Mouse (Mus musculus): ENCODE measurements around the gene Nudt3.

The Nudt3 gene

GRCm38 (mm10) chr17:27545991-27546390 lies 77.3 kb downstream of the Nudt3 start:
- DNase-seq, result no peak

GRCm38 (mm10) chr17:27544551-27544950 lies 78.7 kb downstream of the Nudt3 start:
- no peak for DNase-seq

GRCm38 (mm10) chr17:27541984-27542383 lies 81.3 kb downstream of the Nudt3 start:
- no peak for DNase-seq

GRCm38 (mm10) chr17:27541261-27541660 lies 82.0 kb downstream of the Nudt3 start:
- no peak for DNase-seq

GRCm38 (mm10) chr17:27534718-27535117 lies 88.6 kb downstream of the Nudt3 start:
- DNase-seq, result peak; percentile 92

- DNase-seq, result no peak
These were observed 89.9 kb downstream of the Nudt3 start for GRCm38 (mm10) chr17:27533354-27533753.

- DNase-seq, result no peak
These were observed 91.2 kb downstream of the Nudt3 start for GRCm38 (mm10) chr17:27532095-27532494.
